Mouse (Mus musculus) yolk sac, embryonic 10.5 days (tissue): ENCODE measurements around the gene Terf2.

Source experiments
- DNase-seq: peaks from one replicate; pipeline ENCODE4 v3.0.0-alpha.2; 2017; ENCODE audit warnings: low spot score

Terf2 gene

DNA sequence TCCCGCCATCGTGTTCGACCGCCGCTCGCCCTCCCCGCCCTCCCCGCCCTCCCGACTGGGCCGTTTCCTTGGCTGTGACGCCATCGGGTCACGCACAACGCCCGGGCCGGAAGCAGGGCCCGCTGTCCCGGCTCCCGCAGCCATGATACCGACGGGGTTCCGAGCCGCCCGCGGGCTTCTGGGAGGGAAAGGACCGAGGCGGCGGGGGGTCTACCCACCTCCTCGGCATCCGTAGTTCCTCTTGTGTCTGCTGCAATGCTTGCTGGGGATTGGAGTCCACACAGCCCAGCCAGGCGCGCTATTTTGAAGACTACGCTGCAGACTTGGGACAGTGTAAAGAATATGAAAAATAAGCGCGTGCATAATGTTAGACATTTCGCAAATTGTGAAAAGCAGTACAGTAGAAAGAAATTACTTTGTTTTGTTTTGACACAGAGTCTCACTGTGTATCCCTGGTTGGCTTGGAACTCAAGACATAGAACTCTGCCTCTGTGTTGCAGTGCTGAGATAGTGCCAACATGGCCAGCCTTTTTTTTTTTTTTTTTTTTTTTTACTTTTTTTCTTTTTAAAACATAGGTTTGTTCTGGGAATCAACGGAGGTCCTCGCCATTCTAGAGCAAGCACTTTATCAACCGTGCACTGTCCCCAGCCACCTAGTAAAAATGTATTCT, at the start of gene Terf2:
Gene Terf2 (minus strand): TSS at position 182 of the 671 bp plus-strand sequence.
- peak; percentile 95 for DNase-seq

DNA sequence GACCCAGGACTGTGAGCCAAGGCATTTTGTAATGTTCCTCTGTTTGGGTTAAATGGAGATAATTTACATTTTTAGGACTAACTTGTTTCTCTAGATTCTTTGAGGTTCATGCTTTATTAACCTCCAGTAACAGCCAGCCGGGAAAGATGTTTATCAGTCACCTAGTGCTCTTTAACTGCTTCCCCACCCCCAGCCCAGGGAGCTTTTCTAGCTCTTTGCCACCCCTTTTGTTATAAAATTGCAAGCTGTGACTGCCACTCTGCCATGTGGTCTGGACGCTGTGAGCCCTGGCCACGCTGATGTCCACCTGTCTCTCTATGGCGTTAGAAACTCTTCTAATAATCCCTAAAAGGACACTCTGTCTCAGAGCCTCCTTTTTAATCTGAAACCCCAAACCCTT, 47.2 kb upstream of the Terf2 start:
- DNase-seq, result no peak

DNA sequence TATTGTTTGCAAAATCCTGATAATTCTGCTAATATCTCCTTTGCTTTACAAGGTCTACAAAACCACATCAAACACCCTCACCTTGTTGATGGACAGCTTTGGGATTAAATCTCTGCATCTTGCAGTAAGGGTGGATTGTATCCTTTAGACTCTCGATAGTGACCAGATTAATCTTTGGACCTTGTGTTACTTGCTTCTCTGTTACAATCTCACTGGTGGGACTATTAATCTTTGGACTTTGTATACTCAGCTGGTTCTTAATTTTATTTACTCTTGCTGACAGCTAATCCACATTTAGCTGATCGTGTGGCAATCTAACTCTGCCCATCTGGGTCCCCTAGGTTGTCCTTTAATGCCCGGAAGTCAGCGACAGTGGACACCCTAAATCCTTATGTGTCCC, 46.2 kb upstream of the Terf2 start:
- no peak for DNase-seq

- DNase-seq, result peak; percentile 58
Measured at GRCm38 (mm10) chr8:107139704-107140470, 43.5 kb upstream of the Terf2 start.

DNA sequence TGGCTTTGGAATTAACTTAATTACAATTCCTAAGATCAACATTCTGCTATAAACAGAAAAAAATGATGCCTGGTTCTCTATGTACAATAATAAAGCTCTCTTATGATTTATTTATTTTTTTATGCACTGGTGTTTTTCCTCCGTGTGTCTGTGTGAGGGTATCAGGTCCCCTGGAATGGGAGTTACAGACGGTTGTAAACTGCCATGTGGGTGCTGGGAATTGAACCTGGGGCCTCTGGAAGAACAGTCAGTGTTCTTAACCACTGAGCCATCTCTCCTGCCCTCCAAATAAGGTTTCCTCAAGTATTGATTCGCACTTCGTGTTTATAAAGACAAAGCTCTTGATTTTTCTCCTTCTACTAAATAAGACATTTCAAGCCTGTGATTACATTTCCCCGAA, 42.0 kb upstream of the Terf2 start:
- DNase-seq, result no peak

GRCm38 (mm10) chr8:107137591-107137990, 41.2 kb upstream of the Terf2 start:
- DNase-seq, result no peak

DNA sequence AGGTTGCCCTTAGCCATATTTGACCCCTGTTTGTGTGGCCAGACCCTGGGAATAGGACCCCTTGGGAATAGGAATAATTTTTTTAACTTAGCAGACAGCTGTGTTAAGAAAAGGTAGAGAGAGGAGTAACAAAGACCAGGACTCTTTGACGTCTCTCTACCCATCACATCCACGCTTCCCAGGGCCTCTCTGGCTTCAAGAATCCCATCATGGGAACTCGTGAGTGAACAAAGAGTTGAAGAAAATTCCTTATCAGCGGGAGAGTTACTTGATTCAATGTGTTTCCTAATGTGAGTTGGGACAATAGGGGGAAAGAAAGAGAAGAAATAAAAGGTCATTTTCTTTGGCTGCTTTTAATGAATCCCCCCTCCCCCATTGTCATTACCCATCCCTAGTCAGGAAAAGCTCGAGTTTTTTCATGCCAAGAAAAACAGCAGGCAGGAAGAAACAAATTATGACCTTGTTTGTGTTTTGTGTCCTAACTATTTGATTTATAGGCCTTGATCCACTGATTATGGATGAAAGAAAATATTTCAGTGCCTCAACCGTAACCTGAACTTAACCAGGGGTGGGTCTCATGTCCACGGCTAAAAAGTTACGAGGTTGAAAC, 39.8 kb upstream of the Terf2 start:
- DNase-seq, result no peak

DNA sequence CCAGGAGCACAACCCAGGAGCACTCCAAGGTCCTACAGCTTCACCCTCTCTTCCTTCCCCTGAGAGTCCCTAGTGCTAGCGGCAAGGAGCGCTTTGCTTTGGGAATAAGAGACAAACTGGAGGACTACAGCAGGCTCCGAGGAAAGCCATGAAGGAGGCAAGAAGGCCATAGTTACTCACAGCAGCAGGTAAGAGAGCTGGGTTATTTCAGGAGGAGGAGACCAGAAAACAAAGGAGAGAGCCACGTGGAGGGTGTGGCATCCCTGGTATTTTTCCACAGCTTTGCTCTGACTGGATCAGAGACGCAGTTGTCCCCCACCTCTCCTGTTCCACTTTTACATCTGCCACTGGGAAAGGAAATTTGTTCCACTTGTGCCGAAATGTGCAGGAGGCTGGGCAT, 37.5 kb upstream of the Terf2 start:
- no peak for DNase-seq

- no peak for DNase-seq
Measured at GRCm38 (mm10) chr8:107132581-107133491, 36.5 kb upstream of the Terf2 start.

DNA sequence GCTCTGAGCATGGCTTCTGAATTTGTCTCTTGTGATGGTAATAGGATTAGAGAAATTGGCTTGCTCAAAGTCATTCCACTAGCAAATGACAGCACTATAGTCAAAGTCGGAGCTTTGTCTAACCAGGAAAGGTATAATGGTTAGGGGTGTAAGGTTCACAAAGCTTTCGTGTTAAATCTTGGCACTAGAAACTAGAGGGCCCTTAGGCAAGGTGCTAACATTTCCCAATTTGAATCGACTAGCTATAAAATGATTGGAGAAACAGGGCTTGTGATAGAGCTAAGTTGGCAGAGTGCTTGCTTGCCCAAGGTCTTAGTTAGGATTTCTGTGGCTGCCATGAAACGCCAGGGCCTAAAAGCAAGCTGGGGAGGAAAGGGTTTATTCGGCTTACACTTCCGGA, 33.7 kb upstream of the Terf2 start:
- no peak for DNase-seq

- no peak for DNase-seq
Measured at GRCm38 (mm10) chr8:107129171-107130025, 33.1 kb upstream of the Terf2 start.

- DNase-seq, result no peak
Measured at GRCm38 (mm10) chr8:107124343-107124742, 28.0 kb upstream of the Terf2 start.

DNA sequence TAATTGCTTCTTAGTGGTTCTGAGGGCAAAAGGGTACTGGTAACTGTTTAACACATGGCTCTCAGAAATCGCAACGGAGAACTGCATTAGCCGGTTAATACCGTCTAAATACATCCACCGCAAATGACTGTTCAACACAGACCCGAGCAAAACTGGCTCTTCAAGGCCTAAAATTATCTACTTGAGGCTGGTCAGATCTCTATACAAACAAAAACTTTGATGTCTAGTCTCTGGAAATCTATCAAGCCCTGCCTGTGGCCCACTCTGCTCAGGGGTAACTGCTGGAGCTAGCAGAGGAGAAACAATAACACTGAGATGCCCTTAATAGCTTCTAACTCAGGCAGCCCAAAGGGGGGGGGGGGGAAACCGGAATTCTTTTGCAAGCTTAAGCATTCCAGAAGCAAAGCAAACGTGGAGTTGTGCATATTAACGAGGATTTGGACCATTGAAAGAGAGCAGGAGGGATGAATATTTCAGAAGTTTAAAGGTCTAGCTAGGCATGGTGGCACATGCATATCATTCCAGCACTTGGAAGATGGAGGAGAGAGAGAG, 26.8 kb upstream of the Terf2 start:
- peak; percentile 54 for DNase-seq

GRCm38 (mm10) chr8:107121681-107122291, 25.4 kb upstream of the Terf2 start:
- DNase-seq, result no peak

- no peak for DNase-seq
Measured at GRCm38 (mm10) chr8:107120806-107121205, 24.5 kb upstream of the Terf2 start.

GRCm38 (mm10) chr8:107119412-107119811, 23.1 kb upstream of the Terf2 start:
- DNase-seq, result no peak

- peak; percentile 83 for DNase-seq
Measured at GRCm38 (mm10) chr8:107118803-107119233, 22.5 kb upstream of the Terf2 start.

DNA sequence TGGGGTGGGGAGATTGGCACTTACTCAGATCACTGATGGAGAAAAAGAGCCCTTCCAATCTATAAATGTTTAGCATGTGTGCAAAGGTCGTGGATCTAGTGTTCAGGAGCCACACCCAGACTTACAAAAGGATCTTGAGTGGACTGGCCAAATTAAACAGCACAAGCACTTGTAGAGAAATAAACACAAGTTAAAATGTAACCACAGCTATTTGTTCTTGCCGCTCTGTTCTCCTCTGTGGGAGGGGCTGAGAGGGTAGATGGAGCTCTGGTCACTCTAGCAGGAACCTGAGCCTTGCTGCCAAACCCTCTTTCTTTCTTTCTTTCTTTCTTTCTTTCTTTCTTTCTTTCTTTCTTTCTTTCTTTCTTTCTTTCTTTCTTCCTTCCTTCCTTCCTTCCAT, 20.7 kb upstream of the Terf2 start:
- DNase-seq, result peak; percentile 69

DNA sequence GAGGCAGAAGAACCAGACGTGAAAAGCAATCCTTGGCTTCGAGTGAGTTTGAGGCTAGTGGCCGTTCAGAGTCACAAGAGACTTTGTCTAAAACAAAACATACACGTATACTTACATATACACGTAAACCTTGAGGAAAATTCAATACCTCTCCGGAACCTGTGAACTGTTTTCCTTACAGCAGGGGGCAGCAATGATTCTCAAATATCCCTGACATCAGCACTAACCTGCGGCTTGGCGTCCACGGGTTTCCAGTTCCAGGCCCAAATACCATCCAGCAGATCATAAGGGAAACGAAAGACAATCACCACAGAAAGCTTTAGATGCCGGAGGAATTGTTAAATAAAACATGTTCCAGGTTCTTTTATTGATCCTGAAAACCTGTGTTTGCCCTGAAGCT, 19.7 kb upstream of the Terf2 start:
- peak; percentile 80 for DNase-seq

DNA sequence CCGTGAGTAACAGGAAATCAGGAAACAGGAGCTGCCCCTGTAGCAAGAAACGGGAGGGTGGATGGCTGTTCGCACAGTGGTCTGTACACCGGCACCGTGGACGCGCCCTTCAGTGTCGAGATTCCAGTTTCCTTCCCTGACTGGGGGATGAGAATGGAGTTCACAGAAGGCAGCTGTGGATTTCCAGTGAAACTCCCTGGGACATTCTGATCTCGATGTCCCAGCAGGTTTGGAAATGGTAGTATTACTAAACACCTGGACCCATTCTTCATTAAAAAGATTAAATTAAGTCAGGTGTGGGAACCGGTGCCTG, 18.6 kb upstream of the Terf2 start:
- no peak for DNase-seq
